Mouse (Mus musculus): ENCODE data around the gene Ttll8. TPM values are rescaled to one million over a fixed set of nuclear protein-coding genes. Genes with fewer than 3 reads are reported as not detected.

Gene Ttll8
- polyA plus RNA-seq, 1 experiment from 2014 or later: 0.17 TPM

GRCm38 (mm10) chr15:88942783-88943182 is 11.4 kb downstream of the Ttll8 start:
- ATAC-seq (ENCODE audit: low read depth) (no peak), DNase-seq (ENCODE audit: low spot score) (no peak)
- WGBS: 64% methylated on average over 5 of the region's 5 CpGs
- H3K27me3 ChIP-seq (replicated peaks; ENCODE audit: control insufficient read depth, insufficient read depth, low read length): no peaks in the 10 kb centered on the region
- H3K4me3 ChIP-seq (ENCODE audit: low read depth, low read length): no peak overlapping the region
- H3K4me2 ChIP-seq (ENCODE audit: low read depth, low read length): no peak overlapping the region
- H3K9me3 ChIP-seq (ENCODE audit: control insufficient read depth, low read length): no peaks in the 10 kb centered on the region
- no peak overlapping the region for H3K9ac ChIP-seq (ENCODE audit: low read depth, low read length)
- H3K36me3 ChIP-seq (ENCODE audit: control insufficient read depth, insufficient read depth, low read length): no peaks in the 10 kb centered on the region
- no peak overlapping the region for H3K27ac ChIP-seq (replicated peaks; ENCODE audit: low read depth, low read length)
- no peaks in the 10 kb centered on the region for H3K4me1 ChIP-seq (ENCODE audit: control insufficient read depth, insufficient read depth, low read length)

GRCm38 (mm10) chr15:88937291-88937650 is 16.9 kb downstream of the Ttll8 start:
- ATAC-seq (ENCODE audit: low read depth) (no peak), DNase-seq (ENCODE audit: low spot score) (no peak)
- Histone ChIP-seq H3K4me3 (ENCODE audit: low read depth, low read length) (no peak overlapping the region), H3K4me1 (ENCODE audit: control insufficient read depth, insufficient read depth, low read length) (no peaks in the 10 kb centered on the region), H3K36me3 (ENCODE audit: control insufficient read depth, insufficient read depth, low read length) (no peaks in the 10 kb centered on the region), H3K9me3 (ENCODE audit: control insufficient read depth, low read length) (no peaks in the 10 kb centered on the region), H3K27ac (replicated peaks; ENCODE audit: low read depth, low read length) (no peak overlapping the region), H3K4me2 (ENCODE audit: low read depth, low read length) (no peak overlapping the region), H3K9ac (ENCODE audit: low read depth, low read length) (no peak overlapping the region), H3K27me3 (replicated peaks; ENCODE audit: control insufficient read depth, insufficient read depth, low read length) (no peaks in the 10 kb centered on the region)
- WGBS: 75% methylated on average over 2 of the region's 2 CpGs

- Histone ChIP-seq H3K9ac (ENCODE audit: low read depth, low read length) (no peak overlapping the region), H3K4me1 (ENCODE audit: control insufficient read depth, insufficient read depth, low read length) (no peaks in the 10 kb centered on the region), H3K36me3 (ENCODE audit: control insufficient read depth, insufficient read depth, low read length) (no peaks in the 10 kb centered on the region), H3K27ac (replicated peaks; ENCODE audit: low read depth, low read length) (no peak overlapping the region), H3K27me3 (replicated peaks; ENCODE audit: control insufficient read depth, insufficient read depth, low read length) (no peaks in the 10 kb centered on the region), H3K4me2 (ENCODE audit: low read depth, low read length) (no peak overlapping the region), H3K4me3 (ENCODE audit: low read depth, low read length) (no peak overlapping the region), H3K9me3 (ENCODE audit: control insufficient read depth, low read length) (no peaks in the 10 kb centered on the region)
- DNase-seq (ENCODE audit: low spot score): no peak
- WGBS: 67% methylated on average over 6 of the region's 6 CpGs
- ATAC-seq (ENCODE audit: low read depth): no peak
Observed at GRCm38 (mm10) chr15:88936619-88937290, 17.5 kb downstream of the Ttll8 start.

- Histone ChIP-seq H3K36me3 (ENCODE audit: control insufficient read depth, insufficient read depth, low read length) (no peaks in the 10 kb centered on the region), H3K4me2 (ENCODE audit: low read depth, low read length) (no peak overlapping the region), H3K9me3 (ENCODE audit: control insufficient read depth, low read length) (no peaks in the 10 kb centered on the region), H3K9ac (ENCODE audit: low read depth, low read length) (no peak overlapping the region), H3K27me3 (replicated peaks; ENCODE audit: control insufficient read depth, insufficient read depth, low read length) (no peaks in the 10 kb centered on the region), H3K4me3 (ENCODE audit: low read depth, low read length) (no peak overlapping the region), H3K27ac (replicated peaks; ENCODE audit: low read depth, low read length) (no peak overlapping the region), H3K4me1 (ENCODE audit: control insufficient read depth, insufficient read depth, low read length) (no peaks in the 10 kb centered on the region)
- WGBS: 56% methylated on average over 7 of the region's 7 CpGs
- peak; percentile 23 for DNase-seq (ENCODE audit: low spot score)
- peak; percentile 72 for ATAC-seq (ENCODE audit: low read depth)
Observed at GRCm38 (mm10) chr15:88934141-88934540, 20.1 kb downstream of the Ttll8 start.

- Histone ChIP-seq H3K9ac (ENCODE audit: low read depth, low read length) (no peak overlapping the region), H3K27ac (replicated peaks; ENCODE audit: low read depth, low read length) (no peak overlapping the region), H3K36me3 (ENCODE audit: control insufficient read depth, insufficient read depth, low read length) (no peaks in the 10 kb centered on the region), H3K27me3 (replicated peaks; ENCODE audit: control insufficient read depth, insufficient read depth, low read length) (no peaks in the 10 kb centered on the region), H3K4me3 (ENCODE audit: low read depth, low read length) (no peak overlapping the region), H3K4me1 (ENCODE audit: control insufficient read depth, insufficient read depth, low read length) (no peaks in the 10 kb centered on the region), H3K4me2 (ENCODE audit: low read depth, low read length) (no peak overlapping the region), H3K9me3 (ENCODE audit: control insufficient read depth, low read length) (no peaks in the 10 kb centered on the region)
- 82% methylated on average over 10 of the region's 10 CpGs for WGBS
- DNase-seq (ENCODE audit: low spot score) (no peak), ATAC-seq (ENCODE audit: low read depth) (no peak)
Observed at GRCm38 (mm10) chr15:88932667-88933066, 21.6 kb downstream of the Ttll8 start.

DNA sequence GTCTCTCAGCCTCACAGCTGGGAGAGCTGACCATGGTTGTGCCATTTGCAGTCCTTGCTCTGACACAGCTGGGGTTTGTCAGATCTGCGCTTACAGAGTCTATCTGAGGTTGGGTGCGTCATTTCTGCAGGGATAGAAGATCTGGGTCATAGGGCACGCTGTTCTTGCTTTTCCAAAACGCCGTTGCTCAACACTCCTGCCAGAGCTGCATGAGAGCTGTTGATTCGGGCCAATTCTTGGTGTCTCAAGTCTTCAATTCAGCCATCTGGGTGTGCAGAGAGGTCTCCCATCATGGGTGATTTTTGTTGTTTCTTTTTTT is 32.3 kb downstream of the Ttll8 start:
- ATAC-seq (ENCODE audit: low read depth) (no peak), DNase-seq (ENCODE audit: low spot score) (no peak)
- Histone ChIP-seq H3K27me3 (replicated peaks; ENCODE audit: control insufficient read depth, insufficient read depth, low read length) (no peaks in the 10 kb centered on the region), H3K4me3 (ENCODE audit: low read depth, low read length) (no peak overlapping the region), H3K9ac (ENCODE audit: low read depth, low read length) (no peak overlapping the region), H3K9me3 (ENCODE audit: control insufficient read depth, low read length) (no peaks in the 10 kb centered on the region), H3K4me1 (ENCODE audit: control insufficient read depth, insufficient read depth, low read length) (no peaks in the 10 kb centered on the region), H3K36me3 (ENCODE audit: control insufficient read depth, insufficient read depth, low read length) (no peaks in the 10 kb centered on the region), H3K27ac (replicated peaks; ENCODE audit: low read depth, low read length) (no peak overlapping the region), H3K4me2 (ENCODE audit: low read depth, low read length) (no peak overlapping the region)
- WGBS: 69% methylated on average over 6 of the region's 6 CpGs

DNA sequence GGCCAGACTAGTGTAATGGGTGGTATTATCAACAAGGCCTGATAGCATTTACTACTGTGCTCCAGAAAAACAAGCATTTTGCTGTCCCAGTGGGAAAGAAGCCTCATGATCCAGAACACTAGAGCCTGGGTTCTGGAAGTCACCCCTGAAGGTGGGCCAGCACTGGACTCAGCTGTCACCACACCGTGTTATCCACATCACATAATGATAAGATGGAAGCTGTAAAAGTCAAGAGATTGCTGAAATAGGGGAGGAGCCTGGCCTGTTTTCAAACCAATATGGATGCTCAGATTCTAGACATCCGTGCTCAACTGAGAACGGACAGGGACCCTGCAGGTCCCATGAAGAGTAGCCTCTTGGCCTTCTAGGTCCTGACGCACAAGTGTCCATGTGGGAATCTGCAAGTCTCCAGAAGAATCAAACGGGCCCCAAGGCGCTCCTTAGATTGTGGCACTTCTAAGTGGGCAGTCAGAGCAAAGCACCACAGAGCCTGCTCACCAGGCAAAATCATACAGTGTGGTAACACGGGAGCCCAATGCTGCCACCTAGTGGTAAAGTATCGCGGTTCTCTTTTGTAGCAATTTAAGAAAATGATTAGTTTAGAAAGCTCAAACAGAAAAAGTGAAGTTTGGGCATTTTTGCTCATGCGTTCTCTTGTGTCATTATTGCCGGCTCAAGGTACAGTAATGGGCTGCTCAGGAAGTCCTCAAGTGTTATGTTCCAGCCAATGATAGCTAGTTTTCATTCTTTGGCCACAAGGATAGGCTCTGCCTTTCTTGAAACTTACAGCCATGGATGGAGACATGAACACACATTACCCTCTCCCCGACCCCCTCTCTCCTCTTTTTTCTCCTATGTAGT is 32.9 kb downstream of the Ttll8 start:
- ATAC-seq (ENCODE audit: low read depth): peak; percentile 83
- Histone ChIP-seq H3K4me2 (ENCODE audit: low read depth, low read length) (no peak overlapping the region), H3K27ac (replicated peaks; ENCODE audit: low read depth, low read length) (no peak overlapping the region), H3K36me3 (ENCODE audit: control insufficient read depth, insufficient read depth, low read length) (no peaks in the 10 kb centered on the region), H3K27me3 (replicated peaks; ENCODE audit: control insufficient read depth, insufficient read depth, low read length) (no peaks in the 10 kb centered on the region), H3K9me3 (ENCODE audit: control insufficient read depth, low read length) (no peaks in the 10 kb centered on the region), H3K9ac (ENCODE audit: low read depth, low read length) (no peak overlapping the region), H3K4me1 (ENCODE audit: control insufficient read depth, insufficient read depth, low read length) (no peaks in the 10 kb centered on the region), H3K4me3 (ENCODE audit: low read depth, low read length) (no peak overlapping the region)
- DNase-seq (ENCODE audit: low spot score): peak; percentile 88
- WGBS: 27% methylated on average over 12 of the region's 12 CpGs

DNA sequence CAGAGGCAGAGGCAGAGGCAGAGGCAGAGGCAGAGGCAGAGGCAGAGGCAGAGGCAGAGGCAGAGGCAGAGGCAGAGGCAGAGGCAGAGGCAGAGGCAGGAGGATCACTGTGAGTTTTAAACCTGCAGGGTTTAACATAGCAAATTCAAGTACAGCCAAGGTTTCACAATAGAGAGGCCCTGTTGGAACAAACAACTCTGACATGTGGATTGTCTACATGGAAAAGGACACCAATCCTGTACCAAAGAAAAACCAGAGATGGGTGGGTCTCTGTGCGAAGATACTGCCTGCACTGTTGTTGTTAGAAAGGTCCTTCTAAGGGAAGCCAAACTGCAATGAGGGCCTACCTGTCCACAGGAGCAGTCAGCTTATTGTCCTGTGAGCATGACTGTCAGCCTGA is 34.2 kb downstream of the Ttll8 start:
- H3K9ac ChIP-seq (ENCODE audit: low read depth, low read length): no peak overlapping the region
- H3K9me3 ChIP-seq (ENCODE audit: control insufficient read depth, low read length): no peaks in the 10 kb centered on the region
- no peaks in the 10 kb centered on the region for H3K4me1 ChIP-seq (ENCODE audit: control insufficient read depth, insufficient read depth, low read length)
- H3K36me3 ChIP-seq (ENCODE audit: control insufficient read depth, insufficient read depth, low read length): no peaks in the 10 kb centered on the region
- no peak for ATAC-seq (ENCODE audit: low read depth)
- H3K27me3 ChIP-seq (replicated peaks; ENCODE audit: control insufficient read depth, insufficient read depth, low read length): no peaks in the 10 kb centered on the region
- no peak overlapping the region for H3K4me2 ChIP-seq (ENCODE audit: low read depth, low read length)
- no peak overlapping the region for H3K27ac ChIP-seq (replicated peaks; ENCODE audit: low read depth, low read length)
- no peak for DNase-seq (ENCODE audit: low spot score)
- 89% methylated on average over 1 of the region's 1 CpGs for WGBS
- H3K4me3 ChIP-seq (ENCODE audit: low read depth, low read length): no peak overlapping the region

DNA sequence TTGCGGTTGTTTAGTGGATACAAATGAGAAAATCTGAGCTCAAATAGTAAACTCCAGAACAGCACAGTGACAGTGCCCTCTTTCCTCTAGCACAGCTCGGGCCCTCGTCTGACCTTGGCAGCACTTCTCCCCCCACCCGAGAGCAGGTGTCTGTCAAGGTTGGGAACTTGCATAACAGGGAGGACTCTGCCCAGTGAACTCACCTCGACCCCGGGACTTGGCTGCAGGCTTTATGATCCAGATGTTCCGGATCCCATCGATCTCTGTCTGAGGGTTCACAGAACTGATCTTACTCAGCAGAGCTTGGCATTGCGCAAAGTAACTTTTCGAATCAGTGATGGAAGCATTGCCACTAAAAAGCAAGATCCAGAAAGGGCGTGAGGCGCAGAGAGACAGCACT is 34.9 kb downstream of the Ttll8 start:
- H3K4me1 ChIP-seq (ENCODE audit: control insufficient read depth, insufficient read depth, low read length): no peaks in the 10 kb centered on the region
- no peaks in the 10 kb centered on the region for H3K36me3 ChIP-seq (ENCODE audit: control insufficient read depth, insufficient read depth, low read length)
- no peak overlapping the region for H3K4me3 ChIP-seq (ENCODE audit: low read depth, low read length)
- H3K9me3 ChIP-seq (ENCODE audit: control insufficient read depth, low read length): no peaks in the 10 kb centered on the region
- no peak overlapping the region for H3K27ac ChIP-seq (replicated peaks; ENCODE audit: low read depth, low read length)
- H3K4me2 ChIP-seq (ENCODE audit: low read depth, low read length): no peak overlapping the region
- no peak overlapping the region for H3K9ac ChIP-seq (ENCODE audit: low read depth, low read length)
- H3K27me3 ChIP-seq (replicated peaks; ENCODE audit: control insufficient read depth, insufficient read depth, low read length): no peaks in the 10 kb centered on the region
- DNase-seq (ENCODE audit: low spot score) (no peak), ATAC-seq (ENCODE audit: low read depth) (no peak)
- 79% methylated on average over 12 of the region's 12 CpGs for WGBS

Measured in embryonic facial prominence, embryonic 14.5 days (tissue).